In the genomic region with DNA sequence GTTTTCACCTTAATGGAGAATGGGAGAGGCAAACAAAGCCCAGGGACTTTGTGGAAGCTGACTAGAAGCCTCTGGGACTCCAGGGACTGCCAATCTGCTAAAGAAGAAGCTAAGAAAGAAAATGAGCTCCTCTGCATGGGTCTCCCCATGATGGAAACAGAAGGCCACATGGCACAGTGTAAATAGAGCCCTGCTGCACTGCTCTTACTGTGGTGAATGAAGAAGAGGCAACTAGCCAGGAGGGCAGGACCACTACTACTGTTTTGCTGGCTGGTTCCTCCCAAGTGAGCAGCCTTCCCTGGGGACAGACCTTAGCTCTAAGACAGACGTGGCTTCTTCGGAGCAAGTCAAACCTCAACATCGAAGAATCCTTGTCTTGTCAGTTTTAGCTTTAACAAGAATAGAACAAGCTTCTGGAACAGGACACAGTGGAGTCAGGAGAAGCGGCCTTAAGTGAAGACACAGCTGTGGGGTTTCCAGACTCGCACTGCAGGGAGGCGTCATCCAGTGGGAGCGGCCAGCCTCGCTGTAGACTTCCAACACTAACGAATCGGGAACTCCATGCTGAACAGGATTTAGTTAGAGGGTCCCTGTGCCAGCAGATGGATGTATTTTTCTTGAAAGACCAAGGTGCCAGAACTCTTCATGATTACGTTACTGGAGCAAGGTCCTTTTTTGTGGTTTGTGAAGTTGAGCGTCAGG, we compare ENCODE assay signal across 12 mouse cellular contexts.
A peak's percentile ranks its signal among the peaks of the same experiment; 100 is the strongest.
DNase-seq lines count a peak whose midpoint lies in the region; ATAC-seq lines count a peak whose summit lies in the region.
"Had no signal": no experiment of that assay in that cellular context is flagged by ENCODE, and none has a peak within 500 bp of the region (broad histone marks: within the 10 kb centered on the region; RNA-seq: fewer than 3 reads in every experiment).

No protein-coding gene starts in this region.

- 62% methylated on average over 12 of the region's 12 CpGs for WGBS in heart, embryonic 10.5 days
- 81% methylated on average over 12 of the region's 12 CpGs for WGBS in midbrain, embryonic 10.5 days
- 76% methylated on average over 12 of the region's 12 CpGs for WGBS in midbrain, embryonic 13.5 days

- no peak overlapping the region for H3K27ac ChIP-seq in heart, embryonic 10.5 days
- 0 out of 2 replicates have a peak overlapping the region, but pooled peaks have one; percentile 13 for H3K27ac ChIP-seq in midbrain, embryonic 10.5 days (replicated peaks)
- H3K27ac ChIP-seq in midbrain, embryonic 13.5 days = no peak overlapping the region
- H3K27ac ChIP-seq: forebrain, embryonic 12.5 days; liver, embryonic 14.5 days had no signal

- H3K9ac ChIP-seq in midbrain, embryonic 13.5 days (replicated peaks) = no peak overlapping the region
- H3K9ac ChIP-seq: forebrain, embryonic 12.5 days; liver, embryonic 14.5 days had no signal

- H3K9me3 ChIP-seq in heart, embryonic 10.5 days = no peaks in the 10 kb centered on the region
- H3K9me3 ChIP-seq in midbrain, embryonic 10.5 days (replicated peaks) = no peaks in the 10 kb centered on the region
- H3K9me3 ChIP-seq in midbrain, embryonic 13.5 days = no peaks in the 10 kb centered on the region
- H3K9me3 ChIP-seq: forebrain, embryonic 12.5 days had no signal

- H3K36me3 ChIP-seq in heart, embryonic 10.5 days = no peaks in the 10 kb centered on the region
- no peaks in the 10 kb centered on the region for H3K36me3 ChIP-seq in midbrain, embryonic 10.5 days
- H3K36me3 ChIP-seq in midbrain, embryonic 13.5 days = no peaks in the 10 kb centered on the region
- H3K36me3 ChIP-seq: forebrain, embryonic 12.5 days had no signal

- no peak for ATAC-seq in midbrain, embryonic 13.5 days

- DNase-seq in heart, adult 18-20 months = peak; percentile 38 to 56
- DNase-seq in heart, embryonic 10.5 days (ENCODE audit: low spot score) = no peak
- DNase-seq in midbrain, embryonic 10.5 days (ENCODE audit: low spot score) = no peak
- peak; percentile 26 for DNase-seq in heart, adult 8-10 months (ENCODE audit: low spot score)
- DNase-seq in lung, postnatal 10 days = peak; percentile 74
- DNase-seq in T-cell, adult 2 months (ENCODE audit: low spot score) = no peak
- no peak for DNase-seq in yolk sac, embryonic 10.5 days (ENCODE audit: low spot score)
- DNase-seq: adrenal gland, adult 2 months; thymus, adult 2 months had no signal

- no peak overlapping the region for H3K4me3 ChIP-seq in heart, embryonic 10.5 days
- H3K4me3 ChIP-seq in midbrain, embryonic 10.5 days = no peak overlapping the region
- H3K4me3 ChIP-seq in midbrain, embryonic 13.5 days (replicated peaks) = no peak overlapping the region
- H3K4me3 ChIP-seq: forebrain, embryonic 12.5 days had no signal

- peaks cover 3% of the 10 kb centered on the region; the same call in 1 of the 2 replicates for H3K4me1 ChIP-seq in heart, embryonic 10.5 days
- peaks cover 11% of the 10 kb centered on the region; the same call in 1 of the 2 replicates for H3K4me1 ChIP-seq in midbrain, embryonic 10.5 days
- H3K4me1 ChIP-seq in midbrain, embryonic 13.5 days (replicated peaks) = no peaks in the 10 kb centered on the region
- H3K4me1 ChIP-seq: forebrain, embryonic 12.5 days had no signal

- no peak overlapping the region for H3K4me2 ChIP-seq in midbrain, embryonic 13.5 days (replicated peaks)
- H3K4me2 ChIP-seq: forebrain, embryonic 12.5 days had no signal

- no peaks in the 10 kb centered on the region for H3K27me3 ChIP-seq in heart, embryonic 10.5 days (ENCODE audit: insufficient read depth, poor library complexity, severe bottlenecking)
- no peaks in the 10 kb centered on the region for H3K27me3 ChIP-seq in midbrain, embryonic 10.5 days (ENCODE audit: low read depth, poor library complexity, severe bottlenecking)
- no peaks in the 10 kb centered on the region for H3K27me3 ChIP-seq in midbrain, embryonic 13.5 days
- H3K27me3 ChIP-seq: forebrain, embryonic 12.5 days had no signal

Comparison
In these comparisons a context has a peak if more than half of its experiments do, and no peak if none do; other contexts are left out.
1. DNase-seq: peak in heart, adult 18-20 months (2 of 2), heart, adult 8-10 months (single experiment) and lung, postnatal 10 days (single experiment); none in heart, embryonic 10.5 days (single experiment), midbrain, embryonic 10.5 days (single experiment), T-cell, adult 2 months (single experiment) and yolk sac, embryonic 10.5 days (single experiment).